Mouse (Mus musculus): Measurements from ENCODE around the gene Sirt3.
"Not testable (repeated sequence)": the region's sequence is repeated elsewhere in the genome, so short reads cannot be mapped to it uniquely, and the experiment has no call there.

Sirt3 gene

GRCm38 (mm10) chr7:140899121-140899520, 17.0 kb upstream of the Sirt3 start:
- in situ Hi-C loops (cut with MboI, MseI), result no loop called here

- in situ Hi-C loops (cut with MboI, MseI), result no loop called here
Measured at GRCm38 (mm10) chr7:140897863-140898262, 15.8 kb upstream of the Sirt3 start.

DNA sequence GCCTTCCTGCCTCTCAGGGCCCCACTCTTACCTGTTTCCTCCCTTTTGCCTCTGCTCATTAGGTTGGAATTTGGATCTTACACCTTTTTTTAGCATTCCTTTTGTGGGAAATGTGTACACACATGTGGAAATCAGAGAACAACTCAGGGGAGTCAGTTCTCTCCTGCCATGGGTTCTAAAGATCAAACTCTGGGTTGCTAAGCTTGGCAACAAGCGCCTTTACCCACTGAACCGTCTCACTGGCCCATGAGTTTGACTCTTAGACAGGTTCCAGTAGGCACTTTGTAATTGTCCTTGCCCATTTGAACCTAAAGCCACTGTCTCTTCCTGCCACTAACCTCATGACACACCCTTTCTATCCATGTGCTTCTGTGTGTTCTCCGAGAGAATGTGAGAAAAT, 12.5 kb upstream of the Sirt3 start:
- in situ Hi-C loops (cut with MboI, MseI), result no loop called here

DNA sequence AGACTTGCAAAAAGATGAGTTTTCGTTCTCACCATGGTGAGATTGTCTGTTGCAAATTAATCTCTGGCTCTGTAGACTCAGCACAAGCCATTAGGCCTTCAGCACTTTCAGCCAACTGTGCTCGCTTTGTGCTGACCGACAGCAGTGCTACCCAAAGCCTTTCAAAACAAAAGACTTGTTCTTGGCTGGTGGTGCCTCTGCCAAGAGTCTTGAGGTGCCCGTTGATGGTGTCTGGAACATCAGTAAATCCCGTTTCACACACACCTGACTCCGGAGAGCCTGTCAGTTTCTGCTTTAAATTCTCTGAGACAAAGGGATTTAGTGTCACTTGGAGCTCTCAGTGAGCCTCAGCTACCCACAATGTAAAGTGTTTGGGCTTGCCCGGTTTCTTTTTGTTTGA, 11.9 kb upstream of the Sirt3 start:
- in situ Hi-C loops (cut with MboI, MseI), result no loop called here

GRCm38 (mm10) chr7:140890636-140891035, 8.5 kb upstream of the Sirt3 start:
- in situ Hi-C loops (cut with MboI, MseI), result not testable (repeated sequence)

DNA sequence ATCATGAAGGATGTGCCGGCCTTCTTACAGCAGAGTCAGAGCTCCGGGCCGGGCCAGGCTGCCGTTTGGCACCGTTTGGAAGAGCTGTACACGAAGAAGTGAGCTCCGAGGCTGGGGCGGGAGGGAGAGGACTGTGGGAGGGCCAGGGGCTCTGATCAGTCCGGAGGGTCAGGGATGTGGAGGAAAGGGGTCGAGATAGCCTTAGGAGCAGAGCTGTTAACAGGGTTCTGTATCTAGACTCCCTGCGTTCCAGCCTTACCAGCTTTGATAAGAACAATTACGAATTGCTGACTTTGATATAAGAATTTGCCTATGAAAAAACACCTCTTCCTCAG, 327 bp upstream of the Sirt3 start:
- in situ Hi-C loops (cut with MboI, MseI), result no loop called here

- in situ Hi-C loops (cut with MboI, MseI), result no loop called here
Measured at GRCm38 (mm10) chr7:140880865-140881515, 1.1 kb downstream of the Sirt3 start.

DNA sequence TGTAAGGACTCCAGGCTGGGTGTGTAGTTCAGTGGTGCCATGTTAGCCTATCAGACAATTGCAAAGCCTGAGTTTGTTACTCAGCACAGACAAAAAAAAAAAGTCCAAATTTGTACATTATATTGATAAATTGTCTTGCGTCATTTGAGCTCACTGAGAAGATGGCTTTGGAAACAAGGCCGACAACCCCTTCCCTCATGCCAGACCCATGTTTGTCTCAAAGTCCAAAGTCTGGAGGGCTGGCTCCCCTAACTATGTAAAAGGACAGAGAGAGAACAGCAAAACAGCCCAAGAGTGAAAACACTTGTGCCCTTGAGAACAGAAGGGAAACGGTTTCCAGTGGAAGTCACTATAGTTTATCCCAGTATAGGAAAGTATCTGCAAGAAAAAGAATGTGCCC, 1.7 kb downstream of the Sirt3 start:
- in situ Hi-C loops (cut with MboI, MseI), result no loop called here

- in situ Hi-C loops (cut with MboI, MseI), result no loop called here
Measured at GRCm38 (mm10) chr7:140879355-140879754, 2.8 kb downstream of the Sirt3 start.

DNA sequence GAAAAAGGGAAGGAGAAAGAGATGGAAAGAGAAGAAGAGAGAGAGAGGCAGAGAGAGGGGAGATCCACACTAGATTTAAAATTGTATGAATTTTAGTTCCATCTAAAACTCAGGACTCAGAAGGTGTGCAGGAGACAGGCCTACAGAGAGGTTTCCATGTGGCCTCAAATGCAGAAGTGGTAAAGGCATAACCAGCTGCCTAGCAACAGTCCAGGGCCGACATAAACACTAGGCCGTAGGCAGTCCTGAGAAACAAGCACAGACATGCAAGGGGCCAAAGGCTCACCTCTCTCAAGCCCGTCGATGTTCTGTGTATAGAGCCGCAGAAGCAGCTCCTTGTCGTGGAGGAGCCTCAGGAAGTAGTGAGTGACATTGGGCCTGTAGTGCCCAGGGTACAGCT, 4.7 kb downstream of the Sirt3 start:
- in situ Hi-C loops (cut with MboI, MseI), result no loop called here

GRCm38 (mm10) chr7:140874224-140874623, 7.9 kb downstream of the Sirt3 start:
- in situ Hi-C loops (cut with MboI, MseI), result no loop called here

GRCm38 (mm10) chr7:140864761-140865160, 17.3 kb downstream of the Sirt3 start:
- in situ Hi-C loops (cut with MboI, MseI), result no loop called here

DNA sequence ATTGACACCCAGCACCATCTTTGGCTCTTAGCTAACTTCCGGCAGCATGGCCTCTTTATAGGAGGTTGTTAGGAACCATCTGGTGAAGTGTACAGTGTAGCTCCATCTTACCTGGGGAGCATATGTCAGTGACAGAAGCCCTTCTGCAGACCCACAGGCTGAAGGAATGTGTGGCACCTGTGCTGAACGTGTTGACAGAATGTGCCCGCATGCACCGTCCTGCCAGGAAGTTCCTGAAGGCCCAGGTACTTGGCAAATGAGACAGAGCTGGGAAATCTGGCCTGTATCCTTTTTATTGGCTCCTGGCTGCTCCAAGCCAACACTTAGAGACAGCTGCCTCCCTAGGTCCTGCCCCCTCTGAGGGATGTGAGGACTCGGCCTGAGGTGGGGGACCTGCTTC, 21.4 kb downstream of the Sirt3 start:
- in situ Hi-C loops (cut with MboI, MseI), result no loop called here

DNA sequence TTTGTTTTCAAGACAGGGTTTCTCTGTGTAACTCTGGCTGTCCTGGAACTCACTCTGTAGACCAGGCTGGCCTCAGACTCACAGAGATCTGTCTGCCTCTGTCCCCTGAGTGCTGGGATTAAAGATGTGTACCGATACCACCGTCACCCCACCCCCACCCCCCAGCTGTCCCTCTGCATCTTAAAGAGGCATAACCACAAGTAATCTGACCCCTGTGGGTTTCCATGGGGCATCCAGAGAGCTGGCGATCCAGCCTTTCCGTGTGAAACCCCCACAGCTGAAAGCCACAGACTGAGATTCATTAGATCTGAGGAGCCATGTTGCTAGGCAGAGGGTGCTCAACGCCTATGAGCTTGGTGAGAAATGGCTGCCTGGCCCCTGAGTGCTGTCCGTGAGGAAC, 22.1 kb downstream of the Sirt3 start:
- in situ Hi-C loops (cut with MboI, MseI), result no loop called here

GRCm38 (mm10) chr7:140858746-140859145, 23.4 kb downstream of the Sirt3 start:
- in situ Hi-C loops (cut with MboI, MseI), result no loop called here

DNA sequence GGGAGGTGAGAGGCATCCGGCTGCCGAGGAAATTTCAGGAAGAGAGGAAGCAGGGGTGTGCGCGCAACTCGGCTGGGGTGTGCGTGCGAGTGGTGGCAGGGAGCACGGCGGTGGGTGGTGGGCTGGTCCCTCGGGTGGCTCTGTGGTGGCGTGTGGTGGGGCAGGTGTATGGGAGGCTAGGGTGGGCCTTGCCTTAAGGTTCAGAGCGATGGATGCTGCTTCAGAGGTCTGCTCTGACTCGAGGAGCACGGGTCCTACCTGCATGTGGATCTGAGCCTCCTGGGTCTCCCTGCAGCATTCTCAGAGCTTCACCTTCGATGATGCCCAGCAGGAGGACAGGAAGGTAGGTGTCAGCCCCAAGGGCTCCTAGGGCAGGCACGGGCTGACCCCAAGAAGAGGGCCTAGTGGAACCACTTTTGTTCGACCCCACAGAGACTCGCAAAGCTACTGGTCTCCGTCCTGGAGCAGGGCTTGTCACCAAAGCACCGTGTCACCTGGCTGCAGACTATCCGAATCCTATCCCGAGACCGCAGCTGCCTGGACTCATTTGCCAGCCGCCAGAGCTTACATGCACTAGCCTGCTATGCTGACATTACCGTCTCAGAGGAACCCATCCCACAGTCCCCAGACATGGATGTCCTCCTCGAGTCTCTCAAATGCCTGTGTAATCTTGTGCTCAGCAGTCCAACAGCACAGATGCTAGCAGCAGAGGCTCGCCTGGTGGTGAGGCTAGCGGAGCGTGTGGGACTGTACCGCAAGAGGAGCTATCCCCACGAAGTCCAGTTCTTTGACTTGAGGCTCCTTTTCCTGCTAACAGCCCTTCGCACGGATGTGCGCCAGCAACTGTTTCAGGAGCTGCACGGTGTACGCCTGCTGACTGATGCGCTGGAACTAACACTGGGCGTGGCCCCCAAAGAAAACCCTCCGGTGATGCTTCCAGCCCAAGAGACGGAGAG, 24.3 kb downstream of the Sirt3 start, which contains the start of gene Bet1l:
Gene Bet1l, minus strand, starts transcription at position 28 of the 956 bp plus-strand sequence.
- in situ Hi-C loops (cut with MboI, MseI), result no loop called here

DNA sequence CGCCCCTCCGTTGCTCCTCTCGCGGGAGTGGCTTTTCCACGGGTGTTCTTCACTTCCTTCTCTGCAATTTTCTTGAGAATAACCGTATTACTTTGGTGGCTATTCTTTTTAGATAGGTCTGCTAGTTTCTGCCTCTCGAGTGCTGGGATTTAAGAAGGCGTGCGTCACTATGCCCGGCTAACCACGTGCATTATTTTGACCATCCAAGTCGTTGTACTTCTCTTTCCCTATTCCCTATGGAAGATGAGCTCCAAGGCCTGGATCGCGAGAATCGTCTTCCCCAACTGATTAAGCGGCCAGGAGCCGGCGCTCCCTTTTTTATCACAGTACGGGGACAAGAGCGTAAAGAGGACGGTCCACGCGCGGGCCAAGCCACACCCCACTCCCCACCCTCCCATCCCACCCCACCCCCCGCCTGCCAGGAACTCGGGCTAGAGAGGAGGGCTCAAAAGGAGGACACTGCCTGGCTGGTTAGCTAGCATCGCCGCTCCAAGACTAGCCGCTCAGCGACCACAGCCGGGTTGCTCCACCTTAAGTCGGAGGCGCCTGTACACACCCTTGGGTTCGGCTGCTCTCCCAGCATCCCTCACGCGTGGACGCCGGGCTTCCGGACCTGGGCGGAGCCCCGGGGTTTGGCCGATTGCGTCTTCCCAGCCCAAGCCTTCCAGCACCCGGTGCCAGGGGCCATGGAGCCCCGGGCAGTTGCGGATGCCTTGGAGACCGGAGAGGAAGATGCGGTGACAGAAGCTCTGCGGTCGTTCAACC, 25.1 kb downstream of the Sirt3 start, which contains the start of gene Ric8a:
Gene Ric8a, plus strand, starts transcription at position 173 of the 765 bp plus-strand sequence.
- in situ Hi-C loops (cut with MboI, MseI), result no loop called here

DNA sequence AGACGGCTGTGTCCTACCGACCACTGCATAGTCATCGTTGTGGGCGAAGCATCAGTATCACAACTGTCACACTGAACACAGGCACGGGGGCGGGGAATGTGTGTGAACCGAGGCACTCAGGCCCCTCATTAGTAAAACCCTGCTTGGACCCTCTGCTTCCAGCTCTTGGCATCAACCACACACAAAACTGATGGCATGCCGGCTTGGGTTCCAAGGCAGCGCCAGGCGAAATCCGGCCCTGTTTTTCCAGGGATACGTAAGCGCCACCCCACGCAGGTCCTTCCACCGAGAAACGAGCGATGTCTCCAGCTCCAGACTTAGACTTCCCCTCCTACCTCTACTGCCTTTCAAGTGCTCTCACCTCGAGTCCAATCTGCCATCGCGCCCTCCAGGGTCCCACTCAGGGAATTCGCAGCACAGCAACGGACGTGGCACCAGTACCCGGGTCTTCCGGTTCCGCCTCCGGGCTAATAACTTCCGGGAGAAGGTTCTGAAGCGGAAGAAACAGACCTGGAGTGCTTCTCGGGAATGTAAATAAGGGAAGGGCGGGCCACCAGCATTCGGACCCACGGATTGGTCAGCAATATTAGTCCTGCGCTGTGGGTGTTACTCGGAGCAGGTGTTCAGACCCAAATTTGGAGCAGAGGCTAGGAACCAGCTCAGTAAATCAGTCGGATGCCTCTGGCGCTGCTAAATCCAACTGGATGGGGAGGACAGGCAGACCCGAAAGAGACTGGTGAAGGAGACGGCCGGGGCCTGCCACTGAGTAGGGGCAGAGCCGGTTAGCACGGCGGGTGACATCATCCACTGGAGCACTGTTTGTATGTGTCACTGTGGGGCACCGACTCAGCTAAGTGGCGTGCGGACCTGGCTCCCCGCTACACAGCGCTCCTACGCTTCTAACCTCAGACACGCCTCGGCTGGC, 26.0 kb downstream of the Sirt3 start, which contains the start of gene Gm45785:
Gene Gm45785, minus strand, starts transcription at position 472 of the 925 bp plus-strand sequence.
- in situ Hi-C loops (cut with MboI, MseI), result no loop called here

GRCm38 (mm10) chr7:140855181-140855580, 26.9 kb downstream of the Sirt3 start:
- in situ Hi-C loops (cut with MboI, MseI), result no loop called here

GRCm38 (mm10) chr7:140854483-140854882, 27.6 kb downstream of the Sirt3 start:
- in situ Hi-C loops (cut with MboI, MseI), result no loop called here

GRCm38 (mm10) chr7:140853386-140853785, 28.7 kb downstream of the Sirt3 start:
- in situ Hi-C loops (cut with MboI, MseI), result no loop called here
